Mouse (Mus musculus): ENCODE results near the gene Gpm6b.

- no peak for TF ChIP-seq CTCF (IDR thresholded peaks at IDR 0.05; ENCODE audit: borderline replicate concordance, insufficient read depth, low read depth, low read length)
- TF ChIP-seq POLR2A (IDR thresholded peaks at IDR 0.05; ENCODE audit: borderline replicate concordance, insufficient read depth, low read length) = no peak
Measured at GRCm38 (mm10) chrX:166360455-166360854, 121.7 kb downstream of the Gpm6b start.
